Mouse (Mus musculus) lung, adult 2 months (tissue): ENCODE measurements at regions not wholly inside any gene's neighbourhood (a gene's known extent, or its start where the extent isn't known, plus 50 kb on each side); places are given as distances from the start of the nearest gene placed in this dataset.

Source experiments
- DNase-seq: peaks from one replicate; pipeline ENCODE4 v3.0.0; 2022
- H3K4me1 ChIP-seq: fragments of 200-500 bp; 2 replicates; pipeline ENCODE4 v1.6.1; 2011; ENCODE audit warnings: low read length; ENCODE audit not compliant: control insufficient read depth, insufficient read depth
- H3K4me3 ChIP-seq: fragments of 200-500 bp; replicated peaks from 2 replicates; pipeline ENCODE3; 2011; ENCODE audit warnings: low read depth, mild to moderate bottlenecking, control low read depth, low read length; ENCODE audit errors: extremely low read depth
- CTCF ChIP-seq: fragments of 200-500 bp; IDR thresholded peaks from 2 replicates; pipeline ENCODE4 v1.5.1; 2011; ENCODE audit warnings: mild to moderate bottlenecking, low read length, control low read depth; ENCODE audit not compliant: insufficient read depth
- POLR2A ChIP-seq: fragments of 200-500 bp; IDR thresholded peaks from 2 replicates; pipeline ENCODE4 v1.6.1; 2011; ENCODE audit warnings: low read depth, mild to moderate bottlenecking, control low read depth, low read length, borderline replicate concordance; ENCODE audit errors: extremely low read depth
- WGBS: fragments of 180-500 bp; shearing (Covaris S2); methylation state at CpG from one replicate; pipeline ENCODE4 v1.1.7; 2018; 5-methylcytosine and 5-hydroxymethylcytosine counted together

DNA sequence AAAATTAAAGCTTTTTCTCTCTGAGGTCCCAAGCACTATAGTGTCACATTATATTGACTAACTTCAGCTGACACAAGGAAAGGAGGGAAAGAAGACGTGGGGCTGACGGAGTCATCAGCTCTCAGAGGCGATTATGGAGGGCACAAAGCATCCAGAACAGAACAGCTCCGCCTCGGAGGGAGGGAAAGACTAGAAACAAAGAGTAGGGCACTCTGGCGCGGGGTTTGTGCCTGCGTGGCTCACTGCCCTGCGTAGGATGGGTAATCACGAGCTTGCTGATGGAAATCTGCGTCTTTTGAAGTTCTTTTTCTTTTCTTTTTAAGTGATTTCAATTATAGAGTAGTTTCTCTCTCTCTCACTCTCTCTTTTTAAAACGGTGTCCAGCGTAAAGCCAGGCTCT is 243.5 kb upstream of the Gm10131 start:
- TF ChIP-seq CTCF = no peak
- no peak for TF ChIP-seq POLR2A
- H3K4me3 ChIP-seq = no peak overlapping the region
- no peaks in the 10 kb centered on the region for H3K4me1 ChIP-seq
- DNase-seq = no peak
- WGBS = 83% methylated on average over 13 of the region's 13 CpGs

DNA sequence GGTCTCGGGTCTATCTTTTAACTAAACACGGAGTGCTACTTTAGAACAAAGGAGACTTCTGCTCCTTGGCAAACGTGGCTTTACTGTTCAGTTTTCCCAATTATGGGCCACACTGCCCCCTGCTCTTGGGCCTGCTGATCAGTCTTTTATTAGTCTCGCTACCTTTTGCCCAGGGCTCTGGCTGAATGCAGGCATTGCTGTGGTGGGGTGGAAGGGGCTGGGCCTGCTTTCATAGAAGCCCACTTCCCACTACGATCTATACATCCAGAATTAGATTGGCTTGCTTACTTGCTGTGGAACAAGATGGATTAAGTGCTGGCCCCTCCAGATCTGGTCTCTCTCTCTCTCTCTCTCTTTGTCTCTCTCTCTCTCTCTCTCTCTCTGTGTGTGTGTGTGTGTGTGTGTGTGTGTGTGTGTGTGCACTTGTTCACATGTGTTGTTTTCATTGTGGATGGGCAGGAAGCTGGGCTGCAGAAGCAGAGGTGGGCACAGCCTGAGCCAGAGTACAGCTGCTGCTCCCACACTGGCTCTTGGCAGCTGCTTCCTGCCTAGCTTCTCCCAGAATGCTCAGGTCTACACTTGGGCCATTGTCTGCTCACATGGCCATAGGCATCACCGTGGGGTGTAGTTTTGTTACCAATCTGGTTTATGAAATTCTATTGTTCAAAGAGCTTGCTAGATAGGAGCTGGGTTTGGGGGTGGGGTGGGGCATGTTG is 241.8 kb upstream of the Gm10131 start:
- Histone ChIP-seq H3K4me1 (no peaks in the 10 kb centered on the region), H3K4me3 (no peak overlapping the region)
- no peak for DNase-seq
- TF ChIP-seq POLR2A (no peak), CTCF (no peak)
- WGBS = 71% methylated on average over 6 of the region's 6 CpGs

DNA sequence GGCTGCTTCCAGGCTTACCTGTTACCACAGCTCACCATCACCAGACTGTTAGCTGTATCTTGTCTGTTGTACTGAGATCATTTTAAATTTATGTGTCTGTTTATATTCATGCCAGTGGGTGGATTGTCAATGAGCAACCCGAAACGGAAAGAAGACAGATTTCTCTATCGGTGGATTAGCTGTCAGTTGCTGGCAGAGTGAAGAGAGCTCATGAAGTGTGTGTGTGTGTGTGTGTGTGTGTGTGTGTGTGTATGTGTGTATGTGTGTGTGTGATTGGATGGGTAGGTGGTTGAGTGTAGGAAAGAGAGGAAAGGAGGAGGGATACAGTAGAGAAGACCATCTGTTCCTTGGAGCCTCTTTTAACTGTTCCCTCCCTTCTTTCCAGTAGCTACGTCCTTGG is 223.3 kb upstream of the Gm10131 start:
- TF ChIP-seq POLR2A (no peak), CTCF (no peak)
- no peak for DNase-seq
- no peak overlapping the region for H3K4me3 ChIP-seq
- WGBS = 74% methylated on average over 4 of the region's 4 CpGs
- no peaks in the 10 kb centered on the region for H3K4me1 ChIP-seq

DNA sequence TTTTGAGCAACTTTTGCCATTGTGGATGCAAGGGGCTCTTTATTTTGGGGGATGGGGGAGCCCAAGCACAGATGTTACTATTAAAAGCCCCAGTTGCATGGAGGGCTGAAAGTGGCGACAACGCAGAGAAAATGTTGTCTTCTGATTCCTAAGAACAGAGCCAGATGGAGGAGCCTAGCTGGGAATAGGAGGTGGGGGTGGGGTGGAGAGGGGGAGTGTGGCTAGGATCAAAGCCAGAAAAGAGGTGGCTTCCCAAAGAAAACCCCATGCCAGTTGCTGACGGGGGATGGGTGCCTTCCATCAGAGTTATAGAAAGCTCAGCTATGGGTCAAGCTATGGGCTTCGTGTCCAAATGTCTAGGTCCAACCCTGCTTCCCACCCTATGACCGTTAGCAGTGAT is 220.1 kb upstream of the Gm10131 start:
- Histone ChIP-seq H3K4me1 (no peaks in the 10 kb centered on the region), H3K4me3 (no peak overlapping the region)
- TF ChIP-seq POLR2A = no peak
- no peak for TF ChIP-seq CTCF
- DNase-seq = no peak
- WGBS = 54% methylated on average over 5 of the region's 5 CpGs

DNA sequence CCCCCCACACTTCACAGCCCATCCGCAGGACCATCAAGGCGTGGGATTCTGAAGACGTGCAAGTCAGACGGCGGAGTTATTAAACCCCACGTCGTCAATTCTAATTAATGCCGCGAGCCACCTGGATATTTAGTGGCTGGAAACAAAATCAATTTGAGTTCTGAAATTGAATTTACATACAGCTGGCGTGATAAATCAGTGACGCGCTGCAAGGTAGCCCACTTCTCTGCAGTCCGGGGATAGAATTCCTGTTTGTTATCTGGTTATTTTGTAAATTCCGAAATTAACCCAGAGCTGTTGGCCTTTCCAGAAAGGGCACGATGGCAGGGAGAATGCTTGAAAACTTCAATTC is 215.1 kb upstream of the Gm10131 start:
- H3K4me1 ChIP-seq = no peaks in the 10 kb centered on the region
- no peak overlapping the region for H3K4me3 ChIP-seq
- DNase-seq = no peak
- TF ChIP-seq POLR2A (no peak), CTCF (no peak)
- 25% methylated on average over 15 of the region's 15 CpGs for WGBS

DNA sequence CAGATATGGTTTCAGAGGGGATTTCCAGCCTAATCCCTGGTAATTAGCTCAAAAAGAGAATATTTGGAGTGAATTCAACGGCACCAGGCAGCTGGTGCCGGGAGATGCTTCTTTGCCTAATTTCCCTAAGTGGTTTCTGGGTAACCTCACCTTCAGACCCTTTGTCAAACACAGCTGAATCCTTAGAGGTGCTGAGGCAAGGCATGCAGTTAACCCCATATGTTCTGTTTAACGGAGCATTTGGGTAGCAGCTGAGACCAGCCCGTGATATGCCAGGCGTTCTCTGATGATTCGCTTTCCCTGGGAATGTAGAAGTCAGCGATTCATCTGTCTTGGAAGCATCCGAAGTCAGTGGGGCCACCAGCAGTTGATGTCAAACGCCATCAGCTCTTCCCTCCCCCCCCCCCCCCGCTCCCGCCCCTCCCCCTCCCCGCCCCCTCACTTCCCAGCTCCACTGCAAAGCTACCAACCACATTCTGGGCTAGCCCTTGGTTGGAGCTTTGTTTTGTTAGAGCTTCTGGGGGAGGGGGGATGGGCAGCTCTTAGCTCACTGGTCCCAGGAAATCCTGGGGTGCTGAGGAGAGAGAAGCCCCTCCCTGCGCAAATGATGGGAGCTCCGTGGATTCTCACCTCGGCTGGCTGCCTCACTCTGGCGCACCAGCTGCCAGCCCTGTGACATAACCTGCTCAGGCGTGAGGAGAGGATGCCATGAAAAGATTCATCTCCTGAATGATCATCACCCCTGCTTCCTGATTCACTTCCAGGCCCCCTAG is 214.5 kb upstream of the Gm10131 start:
- no peaks in the 10 kb centered on the region for H3K4me1 ChIP-seq
- WGBS = 14% methylated on average over 15 of the region's 17 CpGs
- TF ChIP-seq POLR2A = no peak
- TF ChIP-seq CTCF = no peak
- DNase-seq = no peak
- no peak overlapping the region for H3K4me3 ChIP-seq

DNA sequence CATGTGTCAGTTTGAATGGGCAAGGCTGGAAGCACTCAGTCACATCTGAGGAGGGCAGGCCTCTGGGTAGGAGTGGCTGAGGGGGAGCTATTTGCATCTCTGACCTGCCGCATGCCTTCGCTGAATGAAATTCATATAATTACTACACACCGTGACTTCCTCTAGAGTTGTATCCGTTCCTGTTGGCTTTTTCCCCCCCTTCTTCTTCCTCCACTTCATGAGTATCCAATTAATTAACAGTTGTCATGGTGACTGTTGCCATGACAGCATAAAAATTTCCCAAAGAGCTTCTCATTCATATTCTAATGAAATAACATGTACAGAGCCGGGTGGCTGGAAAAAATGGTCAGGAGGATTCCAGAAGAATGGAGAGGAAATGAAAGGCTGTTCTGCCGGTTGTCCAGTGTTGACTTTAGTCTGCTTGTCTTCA is 208.6 kb upstream of the Gm10131 start:
- Histone ChIP-seq H3K4me1 (no peaks in the 10 kb centered on the region), H3K4me3 (no peak overlapping the region)
- WGBS = 49% methylated on average over 6 of the region's 6 CpGs
- TF ChIP-seq CTCF (no peak), POLR2A (no peak)
- DNase-seq = no peak

DNA sequence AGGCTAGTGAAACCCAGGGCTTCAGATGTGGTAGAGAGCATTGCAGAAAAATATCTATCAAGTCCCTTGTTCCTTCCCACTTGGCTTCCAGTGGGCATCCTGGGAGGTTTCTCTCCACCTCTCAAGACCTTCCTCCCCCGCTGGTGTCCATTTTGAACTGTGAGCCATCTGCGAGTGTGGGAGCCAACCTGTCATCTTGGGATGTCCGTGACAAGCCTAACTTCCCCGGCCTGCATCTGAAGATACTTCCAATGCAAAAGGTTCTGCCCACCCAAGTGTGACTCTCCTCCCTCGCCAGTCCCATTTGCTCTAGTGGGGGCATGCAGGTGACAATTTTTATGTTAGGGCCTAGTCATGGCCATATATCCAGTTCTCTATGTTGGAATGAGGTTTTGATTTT is 208.2 kb upstream of the Gm10131 start:
- Histone ChIP-seq H3K4me3 (no peak overlapping the region), H3K4me1 (no peaks in the 10 kb centered on the region)
- no peak for TF ChIP-seq CTCF
- no peak for TF ChIP-seq POLR2A
- DNase-seq = no peak
- 93% methylated on average over 5 of the region's 5 CpGs for WGBS

DNA sequence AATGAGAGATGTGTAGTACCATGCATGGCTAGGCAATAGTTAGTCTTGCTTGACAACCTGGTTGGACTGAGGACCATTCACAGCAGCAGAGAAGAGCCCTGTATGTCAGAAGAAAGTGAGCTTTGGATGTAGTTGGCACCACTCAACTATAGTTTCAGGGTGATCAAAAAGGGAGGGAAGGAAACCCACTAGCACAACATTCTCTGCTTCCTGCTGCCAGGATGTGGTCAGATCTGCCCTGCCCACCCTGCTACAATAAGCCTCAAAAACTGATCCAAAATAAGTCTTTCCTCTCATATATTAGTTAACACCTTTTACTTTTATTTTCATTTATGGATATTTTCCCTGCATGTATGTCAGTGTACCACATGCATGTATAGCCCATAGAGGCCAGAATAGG is 203.7 kb upstream of the Gm10131 start:
- no peak for TF ChIP-seq POLR2A
- no peak for TF ChIP-seq CTCF
- DNase-seq = no peak
- H3K4me1 ChIP-seq = no peaks in the 10 kb centered on the region
- no peak overlapping the region for H3K4me3 ChIP-seq

DNA sequence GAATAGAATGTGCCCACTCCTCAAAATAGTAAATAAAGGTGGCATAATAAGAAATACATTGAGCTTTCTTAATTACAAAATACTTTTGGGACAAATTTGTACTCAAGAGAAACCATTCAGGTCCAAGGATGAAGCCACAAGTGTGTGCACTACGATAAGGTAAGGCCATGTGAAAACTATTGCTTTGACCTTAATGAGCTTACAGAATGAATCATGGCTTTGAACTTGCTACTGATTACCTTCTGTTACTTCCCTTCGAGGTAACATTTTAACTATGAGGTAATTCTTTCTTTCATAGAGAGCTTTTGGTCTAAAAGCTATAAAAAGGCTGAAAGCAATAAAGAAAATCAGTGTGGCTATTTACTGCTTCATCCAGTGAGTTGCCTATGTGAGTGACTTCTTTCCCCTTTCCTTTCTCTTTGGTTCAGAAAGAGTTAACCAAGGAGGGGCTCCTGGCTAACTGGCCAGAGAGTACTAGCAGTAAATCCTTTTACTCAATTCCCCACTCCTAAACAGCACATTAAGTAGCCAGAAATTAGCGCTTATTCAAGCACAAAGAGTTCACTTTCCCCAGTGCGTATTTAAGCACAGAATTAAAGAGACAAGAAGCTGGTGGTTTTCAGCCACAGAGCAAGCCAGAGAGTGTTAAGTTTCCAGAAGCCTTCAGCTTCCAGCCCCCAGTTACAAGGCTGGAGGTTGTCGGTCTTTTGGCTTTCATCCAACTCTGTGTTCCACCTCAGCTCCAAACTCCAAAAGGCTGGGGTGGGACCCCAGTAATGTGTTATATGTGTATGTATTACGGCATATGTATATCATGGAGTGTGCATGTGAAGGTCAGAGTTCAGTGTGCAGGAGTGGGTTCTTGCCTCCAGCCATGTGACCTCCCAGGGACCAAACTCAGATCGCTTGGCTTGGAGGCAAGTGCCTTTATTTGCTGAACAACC is 194.3 kb upstream of the Gm10131 start:
- no peak for TF ChIP-seq CTCF
- no peak for TF ChIP-seq POLR2A
- H3K4me3 ChIP-seq = no peak overlapping the region
- no peak for DNase-seq
- WGBS = 55% methylated on average over 7 of the region's 7 CpGs
- H3K4me1 ChIP-seq = no peaks in the 10 kb centered on the region
